In the genomic region with DNA sequence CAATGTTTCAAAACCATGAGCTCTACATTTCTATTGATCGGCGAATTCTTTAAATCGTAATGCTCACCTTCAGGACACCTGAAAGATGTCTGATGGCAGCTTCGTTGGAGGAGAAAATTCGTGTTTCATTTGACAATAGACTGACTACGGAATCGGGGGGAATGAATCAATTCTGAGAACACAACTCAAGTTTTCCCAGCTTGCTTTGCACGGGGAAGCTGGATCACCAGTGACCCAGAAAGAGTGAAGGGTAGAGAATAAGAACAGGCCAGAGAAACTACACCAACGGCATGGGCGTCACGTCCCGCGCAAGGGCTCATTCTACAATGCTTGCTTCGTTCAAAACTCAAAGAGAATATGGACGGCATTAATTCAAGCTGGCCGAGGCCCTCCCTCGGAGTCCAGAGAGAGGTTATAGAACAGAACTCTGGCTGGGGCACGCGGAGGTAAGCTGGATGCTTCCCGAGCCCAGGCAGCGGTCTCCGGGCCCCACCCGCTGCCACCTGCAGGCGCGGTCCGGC, we compare ENCODE assay signal across 9 mouse cellular contexts. TPM values are rescaled to one million over a fixed set of nuclear protein-coding genes. Genes with fewer than 3 reads are reported as not detected.
DNase-seq lines count a peak whose midpoint lies in the region; ATAC-seq and TF ChIP-seq lines count a peak whose summit lies in the region.
"Had no signal": no experiment of that assay in that cellular context is flagged by ENCODE, and none has a peak within 500 bp of the region (broad histone marks: within the 10 kb centered on the region; RNA-seq: fewer than 3 reads in every experiment).

No protein-coding gene starts in this region.

- no peak for TF ChIP-seq POLR2A in bone marrow, adult 2 months (IDR thresholded peaks at IDR 0.05; ENCODE audit: borderline replicate concordance, control insufficient read depth, low read depth, low read length)

- peak overlapping the region; percentile 57 for H3K9ac ChIP-seq in heart, postnatal 0 days (replicated peaks; ENCODE audit: low read depth, low read length)
- H3K9ac ChIP-seq in hindbrain, embryonic 12.5 days = peak overlapping the region; percentile 76
- H3K9ac ChIP-seq in midbrain, embryonic 12.5 days (replicated peaks) = peak overlapping the region; percentile 82

- H3K4me1 ChIP-seq in heart, postnatal 0 days (ENCODE audit: control insufficient read depth, insufficient read depth) = peaks cover 35% of the 10 kb centered on the region
- H3K4me1 ChIP-seq in bone marrow, adult 2 months (ENCODE audit: control insufficient read depth, insufficient read depth, low read length) = peaks cover 3% of the 10 kb centered on the region; the same call in 1 of the 2 replicates
- H3K4me1 ChIP-seq in hindbrain, embryonic 12.5 days = peaks cover 49% of the 10 kb centered on the region
- H3K4me1 ChIP-seq in midbrain, embryonic 12.5 days = peaks cover 54% of the 10 kb centered on the region

- H3K9me3 ChIP-seq in heart, postnatal 0 days (replicated peaks; ENCODE audit: control insufficient read depth, low read length) = no peaks in the 10 kb centered on the region
- H3K9me3 ChIP-seq in hindbrain, embryonic 12.5 days (replicated peaks) = no peaks in the 10 kb centered on the region
- H3K9me3 ChIP-seq in midbrain, embryonic 12.5 days = no peaks in the 10 kb centered on the region

- H3K4me3 ChIP-seq in heart, postnatal 0 days (ENCODE audit: low read depth, low read length) = peak overlapping the region; percentile 71
- peak overlapping the region; percentile 85 for H3K4me3 ChIP-seq in bone marrow, adult 2 months (replicated peaks; ENCODE audit: control insufficient read depth, low read depth, low read length)
- H3K4me3 ChIP-seq in hindbrain, embryonic 12.5 days = peak overlapping the region; percentile 80
- H3K4me3 ChIP-seq in midbrain, embryonic 12.5 days = peak overlapping the region; percentile 62

- DNase-seq in heart, postnatal 0 days (ENCODE audit: low spot score) = no peak
- DNase-seq in heart, adult 9 months (ENCODE audit: low spot score in 2 of 2) = no peak
- no peak for DNase-seq in adrenal gland, postnatal 25 days
- DNase-seq in thymus, postnatal 36 days = no peak

- H3K36me3 ChIP-seq in heart, postnatal 0 days (replicated peaks; ENCODE audit: control insufficient read depth, insufficient read depth, low read length) = peaks cover 9% of the 10 kb centered on the region; the same call in 1 of the 2 replicates
- peaks cover 21% of the 10 kb centered on the region for H3K36me3 ChIP-seq in hindbrain, embryonic 12.5 days
- peaks cover 35% of the 10 kb centered on the region for H3K36me3 ChIP-seq in midbrain, embryonic 12.5 days

- ATAC-seq in heart, postnatal 0 days (ENCODE audit: insufficient read depth, low read depth) = no peak
- no peak for ATAC-seq in hindbrain, embryonic 12.5 days (ENCODE audit: low FRiP score)
- no peak for ATAC-seq in midbrain, embryonic 12.5 days (ENCODE audit: low FRiP score, low read depth)
- no peak for ATAC-seq in erythroid progenitor cell, adult 5-6 weeks (replicated peaks; ENCODE audit: low FRiP score, poor library complexity, severe bottlenecking)

- WGBS in heart, postnatal 0 days = 7% methylated on average over 26 of the region's 26 CpGs
- WGBS in bone marrow, adult 2 months = 6% methylated on average over 26 of the region's 26 CpGs
- 7% methylated on average over 26 of the region's 26 CpGs for WGBS in hindbrain, embryonic 12.5 days
- WGBS in midbrain, embryonic 12.5 days = 8% methylated on average over 26 of the region's 26 CpGs

- no peak for TF ChIP-seq EP300 in heart, postnatal 0 days (IDR thresholded peaks at IDR 0.05; ENCODE audit: low read depth)

- H3K4me2 ChIP-seq in heart, postnatal 0 days (ENCODE audit: low read depth, low read length) = peak overlapping the region; percentile 88
- H3K4me2 ChIP-seq in hindbrain, embryonic 12.5 days (replicated peaks) = peak overlapping the region; percentile 68
- peak overlapping the region; percentile 76 for H3K4me2 ChIP-seq in midbrain, embryonic 12.5 days (replicated peaks)

- peak overlapping the region; percentile 64 for H3K27ac ChIP-seq in heart, postnatal 0 days (ENCODE audit: low read depth)
- peak overlapping the region; percentile 93 for H3K27ac ChIP-seq in bone marrow, adult 2 months (ENCODE audit: control insufficient read depth, insufficient read depth, low read depth, low read length, poor library complexity)
- peak overlapping the region; percentile 86 for H3K27ac ChIP-seq in hindbrain, embryonic 12.5 days
- peak overlapping the region; percentile 90 for H3K27ac ChIP-seq in midbrain, embryonic 12.5 days (replicated peaks)

- H3K27me3 ChIP-seq in heart, postnatal 0 days (ENCODE audit: control insufficient read depth, insufficient read depth, low read length) = no peaks in the 10 kb centered on the region
- H3K27me3 ChIP-seq in hindbrain, embryonic 12.5 days = no peaks in the 10 kb centered on the region
- no peaks in the 10 kb centered on the region for H3K27me3 ChIP-seq in midbrain, embryonic 12.5 days

- TF ChIP-seq CTCF in heart, postnatal 0 days (IDR thresholded peaks at IDR 0.05; ENCODE audit: low read depth) = no peak
- no peak for TF ChIP-seq CTCF in bone marrow, adult 2 months (IDR thresholded peaks at IDR 0.05; ENCODE audit: control insufficient read depth, insufficient read depth, low read length)

RNA-seq across cellular contexts. Expression of a gene that starts 0.5 kb away (rescaled TPM):
- 14.7 and 16.3 TPM in 2 replicates for total RNA-seq in heart, postnatal 0 days (2014; rRNA removed; ENCODE audit: low replicate concordance)
- 3.5 and 4.3 TPM in 2 replicates for polyA plus RNA-seq in heart, postnatal 0 days (2015; fragmentation: Nextera tagmentation; extraction: Ambion mirVana)
- polyA plus RNA-seq in bone marrow, adult 2 months (2011; ENCODE audit: insufficient read depth, insufficient read length, low replicate concordance, missing spikeins) = 3.4 and 6.8 TPM in 2 replicates
- polyA plus RNA-seq in hindbrain, embryonic 12.5 days (2016; fragmentation: Nextera tagmentation; extraction: Ambion mirVana) = 27.5 and 28.7 TPM in 2 replicates
- polyA plus RNA-seq in midbrain, embryonic 12.5 days (2016; fragmentation: Nextera tagmentation; extraction: Ambion mirVana) = 26.9 and 29.7 TPM in 2 replicates
- total RNA-seq in adrenal gland, postnatal 25 days (2021) = 11.1 and 12.7 TPM in 2 replicates
- total RNA-seq in erythroid progenitor cell, adult 5-6 weeks (2015; ENCODE audit: low replicate concordance) = 1.3 and 2.5 TPM in 2 replicates
- total RNA-seq in erythroid progenitor cell, adult 5-6 weeks (2017; ENCODE audit: low replicate concordance) = 1.7 and 2.7 TPM in 2 replicates

RNA-seq across cellular contexts. Expression of a gene that starts 0.7 kb away (rescaled TPM):
- total RNA-seq in heart, postnatal 0 days (2014; rRNA removed; ENCODE audit: low replicate concordance) = 29.2 and 37.6 TPM in 2 replicates
- 6.0 and 6.3 TPM in 2 replicates for polyA plus RNA-seq in heart, postnatal 0 days (2015; fragmentation: Nextera tagmentation; extraction: Ambion mirVana)
- 5.2 and 9.6 TPM in 2 replicates for polyA plus RNA-seq in bone marrow, adult 2 months (2011; ENCODE audit: insufficient read depth, insufficient read length, low replicate concordance, missing spikeins)
- 34.5 and 34.9 TPM in 2 replicates for polyA plus RNA-seq in hindbrain, embryonic 12.5 days (2016; fragmentation: Nextera tagmentation; extraction: Ambion mirVana)
- polyA plus RNA-seq in midbrain, embryonic 12.5 days (2016; fragmentation: Nextera tagmentation; extraction: Ambion mirVana) = 44.5 and 44.8 TPM in 2 replicates
- 32.1 and 33.6 TPM in 2 replicates for total RNA-seq in adrenal gland, postnatal 25 days (2021)
- total RNA-seq in erythroid progenitor cell, adult 5-6 weeks (2015; ENCODE audit: low replicate concordance) = 5.8 and 8.0 TPM in 2 replicates
- 2.0 and 7.1 TPM in 2 replicates for total RNA-seq in erythroid progenitor cell, adult 5-6 weeks (2017; ENCODE audit: low replicate concordance)

RNA-seq across cellular contexts. Expression of a gene that starts 37.6 kb away (rescaled TPM):
- 2,556 and 3,370 TPM in 2 replicates for total RNA-seq in heart, postnatal 0 days (2014; rRNA removed; ENCODE audit: low replicate concordance)
- 9,636 and 10,119 TPM in 2 replicates for polyA plus RNA-seq in heart, postnatal 0 days (2015; fragmentation: Nextera tagmentation; extraction: Ambion mirVana)
- polyA plus RNA-seq in bone marrow, adult 2 months (2011; ENCODE audit: insufficient read depth, insufficient read length, low replicate concordance, missing spikeins) = not detected in 2 replicates
- 1.6 and 1.9 TPM in 2 replicates for polyA plus RNA-seq in hindbrain, embryonic 12.5 days (2016; fragmentation: Nextera tagmentation; extraction: Ambion mirVana)
- polyA plus RNA-seq in midbrain, embryonic 12.5 days (2016; fragmentation: Nextera tagmentation; extraction: Ambion mirVana) = 1.0 and 2.8 TPM in 2 replicates
- not detected in 2 replicates for total RNA-seq in adrenal gland, postnatal 25 days (2021)
- total RNA-seq in erythroid progenitor cell, adult 5-6 weeks (2015; ENCODE audit: low replicate concordance) = not detected in 2 replicates
- total RNA-seq in erythroid progenitor cell, adult 5-6 weeks (2017; ENCODE audit: low replicate concordance) = not detected in 2 replicates
- polyA plus RNA-seq: gonadal fat pad, adult 2 months had no signal

RNA-seq across cellular contexts. Expression of a gene that starts 49.7 kb away (rescaled TPM):
- total RNA-seq in heart, postnatal 0 days (2014; rRNA removed; ENCODE audit: low replicate concordance) = 21.2 and 31.4 TPM in 2 replicates
- polyA plus RNA-seq in heart, postnatal 0 days (2015; fragmentation: Nextera tagmentation; extraction: Ambion mirVana) = 22.9 and 25.2 TPM in 2 replicates
- 10.0 and 20.9 TPM in 2 replicates for polyA plus RNA-seq in bone marrow, adult 2 months (2011; ENCODE audit: insufficient read depth, insufficient read length, low replicate concordance, missing spikeins)
- 10.3 and 11.9 TPM in 2 replicates for polyA plus RNA-seq in hindbrain, embryonic 12.5 days (2016; fragmentation: Nextera tagmentation; extraction: Ambion mirVana)
- polyA plus RNA-seq in midbrain, embryonic 12.5 days (2016; fragmentation: Nextera tagmentation; extraction: Ambion mirVana) = 11.2 and 11.9 TPM in 2 replicates
- 75.0 and 117 TPM in 2 replicates for total RNA-seq in adrenal gland, postnatal 25 days (2021)
- 4.6 and 5.8 TPM in 2 replicates for total RNA-seq in erythroid progenitor cell, adult 5-6 weeks (2015; ENCODE audit: low replicate concordance)
- total RNA-seq in erythroid progenitor cell, adult 5-6 weeks (2017; ENCODE audit: low replicate concordance) = 3.6 and 4.1 TPM in 2 replicates

RNA-seq across cellular contexts. Expression of a gene that starts 52.6 kb away (rescaled TPM):
- 831 and 1,183 TPM in 2 replicates for total RNA-seq in heart, postnatal 0 days (2014; rRNA removed; ENCODE audit: low replicate concordance)
- 188 and 473 TPM in 2 replicates for polyA plus RNA-seq in heart, postnatal 0 days (2015; fragmentation: Nextera tagmentation; extraction: Ambion mirVana)
- not detected in 2 replicates for polyA plus RNA-seq in bone marrow, adult 2 months (2011; ENCODE audit: insufficient read depth, insufficient read length, low replicate concordance, missing spikeins)
- polyA plus RNA-seq in hindbrain, embryonic 12.5 days (2016; fragmentation: Nextera tagmentation; extraction: Ambion mirVana) = 0.57 TPM in 1 of 2 replicates, not detected in the other
- not detected in 2 replicates for polyA plus RNA-seq in midbrain, embryonic 12.5 days (2016; fragmentation: Nextera tagmentation; extraction: Ambion mirVana)
- not detected in 2 replicates for total RNA-seq in adrenal gland, postnatal 25 days (2021)
- total RNA-seq in erythroid progenitor cell, adult 5-6 weeks (2015; ENCODE audit: low replicate concordance) = not detected in 2 replicates
- total RNA-seq in erythroid progenitor cell, adult 5-6 weeks (2017; ENCODE audit: low replicate concordance) = not detected in 2 replicates
- polyA plus RNA-seq: gonadal fat pad, adult 2 months had no signal

Comparison
In these comparisons a context has a peak if more than half of its experiments do, and no peak if none do; other contexts are left out.
1. RNA of a gene that starts 37.6 kb away (polyA plus RNA-seq): 9,636 to 10,119 TPM in heart, postnatal 0 days; 1.0 to 2.8 TPM in midbrain, embryonic 12.5 days, 1.6 to 1.9 TPM in hindbrain, embryonic 12.5 days and not detected in bone marrow, adult 2 months; every median in the first group is over 1,000 times any median in the second.
2. Peak in every context shown above with its lines, with median percentiles within 50 percentile points of each other: H3K27ac ChIP-seq, H3K4me2 ChIP-seq, H3K4me3 ChIP-seq and H3K9ac ChIP-seq.